19 mouse cellular contexts compared by ENCODE assay signal in the genomic region with DNA sequence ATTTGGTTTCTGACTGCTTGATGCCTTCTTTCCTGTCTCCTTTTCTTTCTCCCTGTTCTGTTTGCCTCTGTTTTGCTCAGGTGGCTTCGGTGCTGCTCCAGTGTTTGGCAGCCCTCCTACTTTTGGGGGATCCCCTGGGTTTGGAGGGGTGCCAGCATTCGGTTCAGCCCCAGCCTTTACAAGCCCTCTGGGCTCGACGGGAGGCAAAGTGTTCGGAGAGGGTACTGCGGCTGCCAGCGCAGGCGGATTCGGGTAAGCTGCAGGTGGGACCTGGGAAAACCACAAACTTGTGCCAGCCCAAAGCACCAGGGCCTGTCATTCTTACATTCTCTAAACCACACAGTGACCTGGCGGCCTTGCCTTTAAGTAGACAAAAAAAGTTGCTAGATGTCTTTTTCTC. TPM values are rescaled to one million over a fixed set of nuclear protein-coding genes. Genes with fewer than 3 reads are reported as not detected.
DNase-seq lines count a peak whose midpoint lies in the region; ATAC-seq and TF ChIP-seq lines count a peak whose summit lies in the region.
"Had no signal": no experiment of that assay in that cellular context is flagged by ENCODE, and none has a peak within 500 bp of the region (broad histone marks: within the 10 kb centered on the region; RNA-seq: fewer than 3 reads in every experiment).

No protein-coding gene starts in this region.

- WGBS in heart, embryonic 14.5 days = 78% methylated on average over 10 of the region's 10 CpGs
- 43% methylated on average over 10 of the region's 10 CpGs for WGBS in bone marrow, adult 2 months
- WGBS in midbrain, embryonic 16.5 days = 88% methylated on average over 10 of the region's 10 CpGs
- 79% methylated on average over 10 of the region's 10 CpGs for WGBS in lung, adult 2 months

- no peak overlapping the region for H3K4me2 ChIP-seq in heart, embryonic 14.5 days (ENCODE audit: low read length)
- no peak overlapping the region for H3K4me2 ChIP-seq in midbrain, embryonic 16.5 days (ENCODE audit: low read length)
- H3K4me2 ChIP-seq: embryonic facial prominence, embryonic 15.5 days; forebrain, embryonic 15.5 days; hindbrain, embryonic 12.5 days; liver, embryonic 11.5 days; midbrain, embryonic 12.5 days; neural tube, embryonic 12.5 days; stomach, embryonic 15.5 days had no signal

- H3K4me3 ChIP-seq in heart, embryonic 14.5 days (ENCODE audit: control insufficient read depth in 1 of 2, insufficient read depth in 1 of 2, low read depth in 1 of 2, low read length in 2 of 2) = no peak overlapping the region
- no peak overlapping the region for H3K4me3 ChIP-seq in bone marrow, adult 2 months (replicated peaks; ENCODE audit: control insufficient read depth, low read depth, low read length)
- no peak overlapping the region for H3K4me3 ChIP-seq in midbrain, embryonic 16.5 days (ENCODE audit: low read depth, low read length)
- no peak overlapping the region for H3K4me3 ChIP-seq in lung, adult 2 months (replicated peaks; ENCODE audit: extremely low read depth, low read depth, low read length)
- H3K4me3 ChIP-seq: embryonic facial prominence, embryonic 15.5 days; forebrain, embryonic 15.5 days; gastrocnemius, adult 2 months; hindbrain, embryonic 12.5 days; midbrain, embryonic 12.5 days; neural tube, embryonic 12.5 days; stomach, embryonic 15.5 days had no signal

- peaks cover 82% of the 10 kb centered on the region for H3K36me3 ChIP-seq in heart, embryonic 14.5 days (ENCODE audit: control insufficient read depth, insufficient read depth, low read length)
- H3K36me3 ChIP-seq in midbrain, embryonic 16.5 days (ENCODE audit: control insufficient read depth, insufficient read depth, low read length) = peaks cover 29% of the 10 kb centered on the region

- no peaks in the 10 kb centered on the region for H3K9me3 ChIP-seq in heart, embryonic 14.5 days (ENCODE audit: control insufficient read depth, low read length)
- H3K9me3 ChIP-seq in midbrain, embryonic 16.5 days (replicated peaks; ENCODE audit: control insufficient read depth, low read length, poor library complexity, severe bottlenecking) = no peaks in the 10 kb centered on the region
- H3K9me3 ChIP-seq: embryonic facial prominence, embryonic 15.5 days; forebrain, embryonic 15.5 days; hindbrain, embryonic 12.5 days; midbrain, embryonic 12.5 days; neural tube, embryonic 12.5 days; stomach, embryonic 15.5 days had no signal

- no peak for ATAC-seq in heart, embryonic 14.5 days (ENCODE audit: insufficient number of reproducible peaks, insufficient read depth, low FRiP score, low read depth)
- peak; percentile 43 for ATAC-seq in CD4-positive, CD25-positive, alpha-beta regulatory T cell, adult 4 months
- ATAC-seq in midbrain, embryonic 16.5 days = no peak
- ATAC-seq: forebrain, embryonic 15.5 days had no signal

- TF ChIP-seq POLR2A in bone marrow, adult 2 months (IDR thresholded peaks at IDR 0.05; ENCODE audit: borderline replicate concordance, control insufficient read depth, low read depth, low read length) = no peak
- TF ChIP-seq POLR2A in lung, adult 2 months (IDR thresholded peaks at IDR 0.05; ENCODE audit: borderline replicate concordance, extremely low read depth, low read depth, low read length) = no peak

- H3K27me3 ChIP-seq in heart, embryonic 14.5 days (ENCODE audit: control insufficient read depth, insufficient read depth, low read length) = no peaks in the 10 kb centered on the region
- no peaks in the 10 kb centered on the region for H3K27me3 ChIP-seq in midbrain, embryonic 16.5 days (ENCODE audit: control insufficient read depth, insufficient read depth, low read depth, low read length)
- H3K27me3 ChIP-seq: embryonic facial prominence, embryonic 15.5 days; forebrain, embryonic 15.5 days; hindbrain, embryonic 12.5 days; neural tube, embryonic 12.5 days; stomach, embryonic 15.5 days had no signal

- DNase-seq in heart, adult 18-20 months = no peak
- DNase-seq in thymus, postnatal 0 days (ENCODE audit: low spot score) = peak; percentile 82
- DNase-seq in lung, adult 2 months = no peak
- DNase-seq: adrenal gland, adult 2 months; gastrocnemius, adult 2 months; kidney, adult 11 months; kidney, postnatal 14 days; lung, postnatal 14 days had no signal

- H3K27ac ChIP-seq in heart, embryonic 14.5 days (replicated peaks in 1 of 2; ENCODE audit: control insufficient read depth in 1 of 2, insufficient read depth in 1 of 2, low read depth in 2 of 2, low read length in 2 of 2) = peak overlapping the region; percentile 53 to 73; a peak in 3 of 4 replicates
- 0 out of 2 replicates have a peak overlapping the region, but pooled peaks have one; percentile 7 for H3K27ac ChIP-seq in bone marrow, adult 2 months (ENCODE audit: control insufficient read depth, insufficient read depth, low read depth, low read length, poor library complexity)
- H3K27ac ChIP-seq in midbrain, embryonic 16.5 days (ENCODE audit: low read length) = no peak overlapping the region
- H3K27ac ChIP-seq: embryonic facial prominence, embryonic 15.5 days; forebrain, embryonic 15.5 days; gastrocnemius, adult 2 months; hindbrain, embryonic 12.5 days; midbrain, embryonic 12.5 days; neural tube, embryonic 12.5 days; stomach, embryonic 15.5 days had no signal

- peak overlapping the region; percentile 30 for H3K9ac ChIP-seq in heart, embryonic 14.5 days (ENCODE audit: low read length)
- no peak overlapping the region for H3K9ac ChIP-seq in midbrain, embryonic 16.5 days (ENCODE audit: low read depth, low read length)
- H3K9ac ChIP-seq: embryonic facial prominence, embryonic 15.5 days; forebrain, embryonic 15.5 days; hindbrain, embryonic 12.5 days; midbrain, embryonic 12.5 days; neural tube, embryonic 12.5 days; stomach, embryonic 15.5 days had no signal

- no peak for TF ChIP-seq CTCF in bone marrow, adult 2 months (IDR thresholded peaks at IDR 0.05; ENCODE audit: control insufficient read depth, insufficient read depth, low read length)
- TF ChIP-seq CTCF in lung, adult 2 months (IDR thresholded peaks at IDR 0.05; ENCODE audit: insufficient read depth, low read length) = no peak

- H3K4me1 ChIP-seq in heart, embryonic 14.5 days (ENCODE audit: control insufficient read depth in 2 of 2, insufficient read depth in 2 of 2, low read length in 2 of 2) = peaks cover 25 to 52% of the 10 kb centered on the region in 2 experiments
- no peaks in the 10 kb centered on the region for H3K4me1 ChIP-seq in bone marrow, adult 2 months (ENCODE audit: control insufficient read depth, insufficient read depth, low read length)
- no peaks in the 10 kb centered on the region for H3K4me1 ChIP-seq in midbrain, embryonic 16.5 days (ENCODE audit: control insufficient read depth, insufficient read depth, low read length)
- H3K4me1 ChIP-seq in lung, adult 2 months (ENCODE audit: control insufficient read depth, insufficient read depth, low read length) = no peaks in the 10 kb centered on the region
- H3K4me1 ChIP-seq: embryonic facial prominence, embryonic 15.5 days; forebrain, embryonic 15.5 days; hindbrain, embryonic 12.5 days; midbrain, embryonic 12.5 days; neural tube, embryonic 12.5 days; stomach, embryonic 15.5 days had no signal

RNA-seq across cellular contexts. Expression of a gene that starts 37.3 kb away (rescaled TPM):
- 29.0 and 33.7 TPM in 2 replicates for polyA plus RNA-seq in heart, embryonic 14.5 days (2014; fragmentation: Nextera tagmentation; extraction: Ambion mirVana)
- total RNA-seq in heart, adult 18-20 months (2021) = 10 to 100 TPM; 15.0 to 23.0 TPM
- 10 to 100 TPM; 22.6 to 24.4 TPM for polyA plus RNA-seq in CD4-positive, CD25-positive, alpha-beta regulatory T cell, adult 4 months (2017; shearing (Covaris generic))
- 11.4 and 12.5 TPM in 2 replicates for polyA plus RNA-seq in bone marrow, adult 2 months (2011; ENCODE audit: insufficient read depth, insufficient read length, low replicate concordance, missing spikeins)
- polyA plus RNA-seq in thymus, postnatal 0 days (2015; fragmentation: Nextera tagmentation; extraction: Ambion mirVana) = 57.5 and 68.6 TPM in 2 replicates
- polyA plus RNA-seq in midbrain, embryonic 16.5 days (2015; fragmentation: Nextera tagmentation; extraction: Ambion mirVana) = 0.41 and 0.45 TPM in 2 replicates
- polyA plus RNA-seq in lung, adult 2 months (2012; rRNA removed) = 6.0 and 7.5 TPM in 2 replicates

RNA-seq across cellular contexts. Expression of a gene that starts 48.0 kb away (rescaled TPM):
- polyA plus RNA-seq in heart, embryonic 14.5 days (2014; fragmentation: Nextera tagmentation; extraction: Ambion mirVana) = 13.3 and 13.6 TPM in 2 replicates
- 10 to 100 TPM; 27.3 to 38.3 TPM for total RNA-seq in heart, adult 18-20 months (2021)
- not detected for polyA plus RNA-seq in CD4-positive, CD25-positive, alpha-beta regulatory T cell, adult 4 months (2017; shearing (Covaris generic))
- polyA plus RNA-seq in bone marrow, adult 2 months (2011; ENCODE audit: insufficient read depth, insufficient read length, low replicate concordance, missing spikeins) = not detected in 2 replicates
- polyA plus RNA-seq in thymus, postnatal 0 days (2015; fragmentation: Nextera tagmentation; extraction: Ambion mirVana) = 0.91 and 1.0 TPM in 2 replicates
- polyA plus RNA-seq in midbrain, embryonic 16.5 days (2015; fragmentation: Nextera tagmentation; extraction: Ambion mirVana) = 25.0 and 28.4 TPM in 2 replicates
- polyA plus RNA-seq in lung, adult 2 months (2012; rRNA removed) = 8.0 and 9.5 TPM in 2 replicates
